Mouse (Mus musculus): ENCODE measurements around the gene Iqub. TPM values are rescaled to one million over a fixed set of nuclear protein-coding genes. Genes with fewer than 3 reads are reported as not detected.
A peak's percentile ranks its signal among the peaks of the same experiment; 100 is the strongest.

Gene Iqub
- 0.13 and 0.15 TPM in 2 replicates for polyA plus RNA-seq (2014; fragmentation: Nextera tagmentation; extraction: Ambion mirVana)

DNA sequence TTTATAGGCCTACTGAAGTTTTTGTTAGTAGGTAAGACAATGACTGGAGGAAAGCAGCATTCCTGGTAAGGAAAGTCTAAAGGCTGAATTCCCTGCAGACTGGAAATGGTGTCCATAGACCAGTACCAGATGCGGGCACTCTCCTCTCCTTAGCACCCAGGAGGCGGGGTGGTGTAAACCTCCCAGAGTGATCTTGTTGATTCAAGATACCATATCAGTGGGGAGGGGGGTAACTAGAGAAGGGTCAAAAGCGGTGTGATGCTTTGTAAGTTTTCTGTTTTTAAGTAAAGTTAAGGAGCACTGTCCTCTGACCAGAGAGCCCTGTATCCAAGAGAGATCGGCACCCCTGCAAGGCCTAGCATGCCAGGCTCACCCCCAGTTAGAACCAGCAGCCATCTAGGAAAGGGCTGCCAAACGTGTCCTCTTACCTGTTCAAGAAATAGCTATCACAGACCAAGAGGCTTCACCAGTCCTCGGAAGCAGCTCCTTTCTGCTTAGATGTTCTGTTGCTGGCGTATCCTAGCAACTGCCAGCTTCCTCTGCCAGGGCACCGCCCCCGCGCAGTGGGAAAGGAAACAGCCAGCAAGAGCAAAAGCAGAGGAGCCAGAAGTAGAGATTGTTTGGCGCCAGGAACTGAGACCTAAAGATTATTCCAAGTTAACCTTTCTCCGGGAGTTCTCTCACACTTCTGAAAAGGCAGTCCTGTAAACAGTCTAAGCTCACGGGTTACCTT lies at the start of gene Iqub:
Gene Iqub, minus strand, starts transcription at position 516 of the 733 bp plus-strand sequence.
- Histone ChIP-seq H3K4me2 (ENCODE audit: low read depth) (no peak within 1 kb of the TSS), H3K4me3 (ENCODE audit: low read depth, low read length) (no peak within 1 kb of the TSS), H3K4me1 (ENCODE audit: control insufficient read depth, insufficient read depth, low read length) (0 out of 2 replicates have a peak, but pooled peaks cover 4% of the 10 kb centered on the region), H3K27ac (ENCODE audit: low read depth, low read length) (no peak within 1 kb of the TSS), H3K9ac (ENCODE audit: low read length) (no peak within 1 kb of the TSS; the same call in 1 of the 2 replicates), H3K9me3 (ENCODE audit: control insufficient read depth, low read length) (no peaks in the 10 kb centered on the region), H3K36me3 (ENCODE audit: control insufficient read depth, insufficient read depth, low read length) (no peaks in the 10 kb centered on the region), H3K27me3 (ENCODE audit: control insufficient read depth, insufficient read depth, low read length) (no peaks in the 10 kb centered on the region)
- WGBS: 28% methylated on average over 13 of the region's 13 CpGs
- ATAC-seq (ENCODE audit: insufficient read depth, low FRiP score, low TSS enrichment) (no peak), DNase-seq (ENCODE audit: low spot score) (peak; percentile 53)

DNA sequence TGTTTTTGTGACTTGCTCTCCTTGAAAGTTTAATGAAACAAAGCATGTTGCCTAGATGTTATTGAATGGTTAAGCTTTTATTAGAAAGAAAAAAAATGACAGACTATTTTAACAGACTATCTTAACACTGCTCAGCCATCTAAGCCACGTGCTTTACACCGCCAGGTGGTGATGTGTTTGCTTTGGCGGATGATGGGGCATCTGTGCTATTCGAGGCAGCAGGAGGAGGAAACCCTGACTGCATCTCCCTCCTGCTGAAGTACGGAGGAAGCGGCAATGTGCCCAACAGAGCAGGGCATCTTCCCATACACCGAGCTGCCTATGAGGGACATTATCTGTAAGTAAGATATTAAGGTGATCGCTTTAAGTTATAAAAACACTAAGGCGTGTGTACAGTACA lies 49.2 kb upstream of the Iqub start:
- Histone ChIP-seq H3K9ac (ENCODE audit: low read length) (no peak overlapping the region), H3K4me1 (ENCODE audit: control insufficient read depth, insufficient read depth, low read length) (no peaks in the 10 kb centered on the region), H3K27me3 (ENCODE audit: control insufficient read depth, insufficient read depth, low read length) (no peaks in the 10 kb centered on the region), H3K4me2 (ENCODE audit: low read depth) (no peak overlapping the region), H3K36me3 (ENCODE audit: control insufficient read depth, insufficient read depth, low read length) (no peaks in the 10 kb centered on the region), H3K4me3 (ENCODE audit: low read depth, low read length) (no peak overlapping the region), H3K27ac (ENCODE audit: low read depth, low read length) (no peak overlapping the region), H3K9me3 (ENCODE audit: control insufficient read depth, low read length) (no peaks in the 10 kb centered on the region)
- WGBS: 78% methylated on average over 9 of the region's 9 CpGs
- DNase-seq (ENCODE audit: low spot score) (no peak), ATAC-seq (ENCODE audit: insufficient read depth, low FRiP score, low TSS enrichment) (no peak)

DNA sequence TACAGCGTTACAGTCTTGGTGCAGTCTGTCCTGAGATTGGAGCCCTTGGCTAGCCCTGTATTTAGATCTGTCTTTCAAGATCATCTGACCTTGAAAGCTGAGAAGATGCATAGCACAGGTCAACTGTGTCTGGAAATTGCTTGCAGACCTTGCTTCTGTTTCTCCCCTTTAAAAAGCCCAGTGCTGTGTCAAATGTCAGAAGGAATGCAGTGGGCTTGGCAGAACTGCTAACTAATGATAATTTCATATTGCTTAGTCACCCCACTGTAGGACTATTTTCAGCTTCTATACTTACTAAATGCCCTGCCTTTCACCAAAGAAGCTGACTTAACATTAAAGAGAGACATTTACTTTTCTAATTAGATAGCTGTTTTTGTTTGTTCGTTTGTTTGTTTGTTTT lies 40.6 kb upstream of the Iqub start:
- H3K4me1 ChIP-seq (ENCODE audit: control insufficient read depth, insufficient read depth, low read length): no peaks in the 10 kb centered on the region
- H3K4me2 ChIP-seq (ENCODE audit: low read depth): no peak overlapping the region
- H3K4me3 ChIP-seq (ENCODE audit: low read depth, low read length): no peak overlapping the region
- H3K9ac ChIP-seq (ENCODE audit: low read length): no peak overlapping the region
- DNase-seq (ENCODE audit: low spot score): no peak
- H3K9me3 ChIP-seq (ENCODE audit: control insufficient read depth, low read length): no peaks in the 10 kb centered on the region
- 82% methylated on average over 2 of the region's 2 CpGs for WGBS
- H3K27me3 ChIP-seq (ENCODE audit: control insufficient read depth, insufficient read depth, low read length): no peaks in the 10 kb centered on the region
- no peak overlapping the region for H3K27ac ChIP-seq (ENCODE audit: low read depth, low read length)
- no peaks in the 10 kb centered on the region for H3K36me3 ChIP-seq (ENCODE audit: control insufficient read depth, insufficient read depth, low read length)
- no peak for ATAC-seq (ENCODE audit: insufficient read depth, low FRiP score, low TSS enrichment)

DNA sequence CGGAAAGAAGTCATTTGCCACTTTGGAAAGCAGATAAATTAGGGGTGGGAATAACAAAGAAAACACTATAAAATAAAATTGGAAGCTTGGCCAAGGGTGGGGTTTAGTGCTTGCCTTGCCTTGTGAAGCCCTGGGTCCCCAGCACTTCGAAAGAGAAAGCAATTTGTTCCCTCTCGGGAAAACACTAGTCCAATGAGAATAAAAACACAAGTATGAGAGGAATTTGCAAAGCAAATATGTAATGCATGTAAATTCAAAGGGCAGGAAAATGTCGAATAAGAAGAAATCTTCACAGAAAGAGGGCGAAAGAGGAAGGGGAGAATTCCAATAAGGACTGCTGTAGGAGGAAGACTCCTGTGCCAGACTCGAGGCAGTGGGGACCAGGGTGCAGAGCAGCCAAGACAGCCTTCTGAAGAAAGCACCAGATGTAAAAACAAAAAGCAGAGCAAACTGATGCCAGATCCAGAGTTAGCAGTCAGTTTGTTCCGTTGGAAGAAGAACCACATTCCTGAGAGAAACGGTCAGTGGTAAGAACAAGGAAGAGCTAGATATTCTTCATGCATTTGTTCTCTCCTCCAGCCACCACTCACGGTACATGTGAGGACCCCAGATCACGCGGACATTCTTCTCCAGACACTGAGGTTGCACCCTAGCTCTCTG lies 39.7 kb upstream of the Iqub start:
- Histone ChIP-seq H3K27me3 (ENCODE audit: control insufficient read depth, insufficient read depth, low read length) (no peaks in the 10 kb centered on the region), H3K4me3 (ENCODE audit: low read depth, low read length) (no peak overlapping the region), H3K9me3 (ENCODE audit: control insufficient read depth, low read length) (no peaks in the 10 kb centered on the region), H3K4me1 (ENCODE audit: control insufficient read depth, insufficient read depth, low read length) (no peaks in the 10 kb centered on the region), H3K27ac (ENCODE audit: low read depth, low read length) (no peak overlapping the region), H3K36me3 (ENCODE audit: control insufficient read depth, insufficient read depth, low read length) (no peaks in the 10 kb centered on the region), H3K9ac (ENCODE audit: low read length) (no peak overlapping the region), H3K4me2 (ENCODE audit: low read depth) (no peak overlapping the region)
- ATAC-seq (ENCODE audit: insufficient read depth, low FRiP score, low TSS enrichment): no peak
- DNase-seq (ENCODE audit: low spot score): no peak
- WGBS: 72% methylated on average over 11 of the region's 11 CpGs

DNA sequence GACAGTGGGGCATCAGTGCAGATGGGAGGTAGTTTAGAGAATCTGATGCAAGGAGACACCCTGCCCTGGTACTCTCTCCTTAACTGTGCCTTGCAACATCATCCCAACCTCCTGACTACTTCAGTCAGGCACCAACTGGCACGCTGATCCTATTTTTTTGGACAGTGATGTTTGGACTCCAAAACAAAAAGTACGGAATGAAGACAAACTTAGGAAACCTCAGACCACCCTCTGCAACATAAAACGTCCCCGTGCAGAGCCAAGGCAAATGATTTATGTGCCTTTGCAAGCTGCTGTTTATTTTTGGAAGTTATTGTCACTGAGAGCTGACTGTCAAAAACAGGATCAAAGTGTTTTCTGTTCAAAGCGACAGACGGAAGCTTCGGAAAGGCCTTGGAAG lies 37.2 kb upstream of the Iqub start:
- Histone ChIP-seq H3K36me3 (ENCODE audit: control insufficient read depth, insufficient read depth, low read length) (no peaks in the 10 kb centered on the region), H3K9me3 (ENCODE audit: control insufficient read depth, low read length) (no peaks in the 10 kb centered on the region), H3K4me3 (ENCODE audit: low read depth, low read length) (no peak overlapping the region), H3K27ac (ENCODE audit: low read depth, low read length) (no peak overlapping the region), H3K9ac (ENCODE audit: low read length) (no peak overlapping the region), H3K4me1 (ENCODE audit: control insufficient read depth, insufficient read depth, low read length) (no peaks in the 10 kb centered on the region), H3K27me3 (ENCODE audit: control insufficient read depth, insufficient read depth, low read length) (no peaks in the 10 kb centered on the region), H3K4me2 (ENCODE audit: low read depth) (no peak overlapping the region)
- WGBS: 68% methylated on average over 7 of the region's 7 CpGs
- no peak for DNase-seq (ENCODE audit: low spot score)
- ATAC-seq (ENCODE audit: insufficient read depth, low FRiP score, low TSS enrichment): no peak

DNA sequence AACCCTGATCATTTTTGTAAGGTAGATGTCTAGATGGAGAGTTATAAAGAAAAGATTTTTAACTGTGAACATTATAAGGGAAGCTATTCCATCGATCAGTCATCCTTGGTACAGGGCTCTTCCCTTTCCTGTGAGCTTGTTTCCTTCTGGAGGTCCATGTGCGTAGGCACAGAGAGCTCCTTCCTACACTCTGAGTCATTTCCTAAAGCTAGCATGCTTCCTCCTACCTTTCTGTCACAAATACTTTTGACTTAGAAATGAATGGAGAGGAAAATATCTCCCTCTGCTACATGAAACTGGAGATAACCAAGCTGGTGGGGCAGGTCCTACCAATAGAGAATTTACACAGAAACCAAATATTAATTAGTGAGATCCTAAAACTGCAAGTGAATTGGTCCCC lies 34.9 kb upstream of the Iqub start:
- Histone ChIP-seq H3K27ac (ENCODE audit: low read depth, low read length) (no peak overlapping the region), H3K4me2 (ENCODE audit: low read depth) (no peak overlapping the region), H3K9me3 (ENCODE audit: control insufficient read depth, low read length) (no peaks in the 10 kb centered on the region), H3K27me3 (ENCODE audit: control insufficient read depth, insufficient read depth, low read length) (no peaks in the 10 kb centered on the region), H3K4me1 (ENCODE audit: control insufficient read depth, insufficient read depth, low read length) (no peaks in the 10 kb centered on the region), H3K36me3 (ENCODE audit: control insufficient read depth, insufficient read depth, low read length) (no peaks in the 10 kb centered on the region), H3K4me3 (ENCODE audit: low read depth, low read length) (no peak overlapping the region), H3K9ac (ENCODE audit: low read length) (no peak overlapping the region)
- 86% methylated on average over 2 of the region's 2 CpGs for WGBS
- ATAC-seq (ENCODE audit: insufficient read depth, low FRiP score, low TSS enrichment) (no peak), DNase-seq (ENCODE audit: low spot score) (no peak)

DNA sequence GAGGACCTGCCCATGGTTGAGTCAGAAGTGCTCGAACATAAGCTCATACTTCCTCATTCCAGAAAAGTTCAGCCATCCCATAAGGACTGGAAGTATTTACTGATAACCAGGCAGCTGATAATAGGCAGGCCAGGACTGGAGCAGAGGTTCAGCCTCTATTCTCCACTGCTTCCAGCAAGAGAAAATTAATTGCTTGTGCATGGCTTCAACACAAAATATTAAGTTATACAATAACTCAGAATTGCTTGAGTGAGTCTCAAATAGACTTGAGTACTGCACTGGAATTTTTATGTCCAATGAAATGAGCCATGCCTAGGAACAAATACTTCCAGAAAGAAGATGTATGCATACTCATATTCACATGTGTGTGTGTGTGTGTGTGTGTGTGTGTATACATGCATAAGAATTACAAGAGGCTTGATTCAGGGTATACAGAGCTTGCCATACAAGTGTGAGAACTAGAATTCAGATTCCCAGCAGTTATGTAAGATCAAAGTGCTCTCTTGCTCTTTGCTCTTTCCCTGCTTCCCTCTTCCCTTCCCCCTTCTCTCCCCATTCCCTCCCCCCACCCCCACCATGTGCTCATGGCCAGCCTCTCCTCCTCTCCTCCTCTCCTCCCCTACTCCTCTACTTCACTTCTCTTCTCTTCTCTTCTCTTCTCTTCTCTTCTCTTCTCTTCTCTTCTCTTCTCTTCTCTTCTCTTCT lies 32.0 kb upstream of the Iqub start:
- Histone ChIP-seq H3K27me3 (ENCODE audit: control insufficient read depth, insufficient read depth, low read length) (no peaks in the 10 kb centered on the region), H3K9me3 (ENCODE audit: control insufficient read depth, low read length) (no peaks in the 10 kb centered on the region), H3K4me1 (ENCODE audit: control insufficient read depth, insufficient read depth, low read length) (no peaks in the 10 kb centered on the region), H3K4me2 (ENCODE audit: low read depth) (no peak overlapping the region), H3K36me3 (ENCODE audit: control insufficient read depth, insufficient read depth, low read length) (no peaks in the 10 kb centered on the region), H3K4me3 (ENCODE audit: low read depth, low read length) (no peak overlapping the region), H3K9ac (ENCODE audit: low read length) (no peak overlapping the region), H3K27ac (ENCODE audit: low read depth, low read length) (no peak overlapping the region)
- DNase-seq (ENCODE audit: low spot score) (no peak), ATAC-seq (ENCODE audit: insufficient read depth, low FRiP score, low TSS enrichment) (no peak)
- WGBS: 91% methylated on average over 1 of the region's 1 CpGs

DNA sequence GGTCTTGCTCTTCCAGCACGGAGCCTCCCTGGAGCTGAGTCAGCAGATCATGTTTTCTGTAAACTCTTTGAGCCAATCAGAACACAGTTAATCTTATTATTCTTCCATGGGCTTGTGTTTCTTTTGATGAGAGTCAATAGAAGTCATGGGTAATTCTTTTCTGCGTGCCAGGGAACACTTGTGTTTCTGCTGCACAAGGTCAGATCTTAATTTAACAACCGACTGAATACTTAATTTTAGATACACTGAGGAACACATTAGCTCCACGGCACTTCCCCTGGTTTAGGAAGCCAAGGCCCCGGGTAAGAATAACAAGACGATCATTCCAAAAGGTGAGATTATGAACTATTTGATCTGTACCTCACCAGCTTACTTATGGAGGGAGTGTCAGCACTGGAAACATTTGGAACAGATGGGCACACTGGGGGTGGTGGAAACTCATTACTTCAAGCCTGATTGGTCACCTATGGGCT lies 28.3 kb upstream of the Iqub start:
- no peak for ATAC-seq (ENCODE audit: insufficient read depth, low FRiP score, low TSS enrichment)
- H3K27ac ChIP-seq (ENCODE audit: low read depth, low read length): no peak overlapping the region
- H3K4me3 ChIP-seq (ENCODE audit: low read depth, low read length): no peak overlapping the region
- H3K9ac ChIP-seq (ENCODE audit: low read length): no peak overlapping the region
- no peaks in the 10 kb centered on the region for H3K27me3 ChIP-seq (ENCODE audit: control insufficient read depth, insufficient read depth, low read length)
- 74% methylated on average over 6 of the region's 6 CpGs for WGBS
- H3K9me3 ChIP-seq (ENCODE audit: control insufficient read depth, low read length): no peaks in the 10 kb centered on the region
- no peaks in the 10 kb centered on the region for H3K36me3 ChIP-seq (ENCODE audit: control insufficient read depth, insufficient read depth, low read length)
- H3K4me1 ChIP-seq (ENCODE audit: control insufficient read depth, insufficient read depth, low read length): no peaks in the 10 kb centered on the region
- no peak for DNase-seq (ENCODE audit: low spot score)
- H3K4me2 ChIP-seq (ENCODE audit: low read depth): no peak overlapping the region
